Mouse (Mus musculus) forebrain, embryonic 11.5 days (tissue): ENCODE measurements around the gene Zfp3. TPM values are rescaled to one million over a fixed set of nuclear protein-coding genes. Genes with fewer than 3 reads are reported as not detected.

Source experiments
- ATAC-seq: fragments of 200-750 bp; cut with Nextera tagmentation; replicated peaks from 2 replicates; pipeline ENCODE4 v1.8.0; 2017; ENCODE audit warnings: moderate TSS enrichment; ENCODE audit not compliant: low FRiP score
- DNase-seq: peaks from one replicate; pipeline ENCODE4 v3.0.0-alpha.2; 2017; ENCODE audit warnings: low spot score
- H3K27ac ChIP-seq: fragments of 300-500 bp; sonication (generic); 2 replicates; pipeline ENCODE4 v1.5.1; 2014; ENCODE audit warnings: low read depth, low read length
- H3K27me3 ChIP-seq: fragments of 300-500 bp; sonication (generic); 2 replicates; pipeline ENCODE4 v1.6.1; 2014; ENCODE audit warnings: mild to moderate bottlenecking, low read length, mixed read lengths; ENCODE audit not compliant: control insufficient read depth, insufficient read depth
- H3K36me3 ChIP-seq: fragments of 300-500 bp; sonication (generic); 2 replicates; pipeline ENCODE4 v1.6.1; 2014; ENCODE audit warnings: mild to moderate bottlenecking, low read length, moderate library complexity, mixed read lengths; ENCODE audit not compliant: control insufficient read depth, insufficient read depth
- H3K4me1 ChIP-seq: fragments of 300-500 bp; sonication (generic); replicated peaks from 2 replicates; pipeline ENCODE4 v1.6.1; 2014; ENCODE audit warnings: low read length, mixed read lengths; ENCODE audit not compliant: control insufficient read depth, insufficient read depth
- H3K4me2 ChIP-seq: fragments of 300-500 bp; sonication (generic); 2 replicates; pipeline ENCODE4 v1.6.1; 2014; ENCODE audit warnings: low read depth, mild to moderate bottlenecking, low read length, moderate library complexity, mixed read lengths; ENCODE audit not compliant: severe bottlenecking
- H3K4me3 ChIP-seq: fragments of 300-500 bp; sonication (generic); 2 replicates; pipeline ENCODE4 v1.5.1; 2014; ENCODE audit warnings: low read depth, low read length
- H3K9ac ChIP-seq: fragments of 300-500 bp; sonication (generic); 2 replicates; pipeline ENCODE4 v1.6.1; 2014; ENCODE audit warnings: low read length
- H3K9me3 ChIP-seq: fragments of 300-500 bp; sonication (generic); 2 replicates; pipeline ENCODE4 v1.6.1; 2016; ENCODE audit warnings: low read length, mixed read lengths; ENCODE audit not compliant: control insufficient read depth
- WGBS: fragments of 180-500 bp; shearing (Covaris S2); extraction: QIAGEN DNeasy Blood & Tissue Kit; methylation state at CpG from one replicate; pipeline ENCODE4 v1.1.7; 2014; 5-methylcytosine and 5-hydroxymethylcytosine counted together
- polyA plus RNA-seq: library from polyadenylated mRNA; unstranded; fragments of >200 nt; fragmentation: Nextera tagmentation; extraction: Ambion mirVana; gene quantifications from 2 replicates; pipeline ENCODE4 v1.2.1, GENCODE M21; 2014

The Zfp3 gene
- polyA plus RNA-seq, 1 experiment from 2014 or later = 9.2 TPM

- H3K4me1 ChIP-seq = no peaks in the 10 kb centered on the region
- no peaks in the 10 kb centered on the region for H3K9me3 ChIP-seq
- DNase-seq = no peak
- no peaks in the 10 kb centered on the region for H3K27me3 ChIP-seq
- 82% methylated on average over 8 of the region's 8 CpGs for WGBS
- H3K4me2 ChIP-seq = no peak overlapping the region
- no peak overlapping the region for H3K9ac ChIP-seq
- ATAC-seq = no peak
- no peak overlapping the region for H3K27ac ChIP-seq
- H3K36me3 ChIP-seq = no peaks in the 10 kb centered on the region
- no peak overlapping the region for H3K4me3 ChIP-seq
Measured at GRCm38 (mm10) chr11:70805641-70806175, 41.7 kb downstream of the Zfp3 start.

- no peak overlapping the region for H3K4me2 ChIP-seq
Measured at GRCm38 (mm10) chr11:70806697-70807096, 42.7 kb downstream of the Zfp3 start.

GRCm38 (mm10) chr11:70807630-70808029, 43.6 kb downstream of the Zfp3 start:
- no peak overlapping the region for H3K27ac ChIP-seq
- WGBS = 85% methylated on average over 4 of the region's 4 CpGs
- H3K27me3 ChIP-seq = no peaks in the 10 kb centered on the region
- no peak overlapping the region for H3K9ac ChIP-seq
- no peaks in the 10 kb centered on the region for H3K4me1 ChIP-seq
- no peaks in the 10 kb centered on the region for H3K36me3 ChIP-seq
- ATAC-seq = no peak
- no peak overlapping the region for H3K4me3 ChIP-seq
- H3K9me3 ChIP-seq = no peaks in the 10 kb centered on the region
- no peak for DNase-seq
- H3K4me2 ChIP-seq = no peak overlapping the region

More at GRCm38 (mm10) chr11:70806697-70807096, 42.7 kb downstream of the Zfp3 start:
- Histone ChIP-seq H3K27ac (no peak overlapping the region), H3K27me3 (no peaks in the 10 kb centered on the region), H3K36me3 (no peaks in the 10 kb centered on the region), H3K9ac (no peak overlapping the region), H3K4me1 (no peaks in the 10 kb centered on the region), H3K9me3 (no peaks in the 10 kb centered on the region), H3K4me3 (no peak overlapping the region)
- WGBS = 82% methylated on average over 4 of the region's 4 CpGs
- ATAC-seq (no peak), DNase-seq (no peak)

- H3K9ac ChIP-seq = no peak overlapping the region
- 63% methylated on average over 3 of the region's 3 CpGs for WGBS
- H3K9me3 ChIP-seq = no peaks in the 10 kb centered on the region
- H3K27ac ChIP-seq = no peak overlapping the region
- H3K36me3 ChIP-seq = no peaks in the 10 kb centered on the region
- DNase-seq (no peak), ATAC-seq (no peak)
- no peaks in the 10 kb centered on the region for H3K4me1 ChIP-seq
- H3K27me3 ChIP-seq = no peaks in the 10 kb centered on the region
- H3K4me2 ChIP-seq = no peak overlapping the region
- H3K4me3 ChIP-seq = no peak overlapping the region
Measured at GRCm38 (mm10) chr11:70808101-70808500, 44.1 kb downstream of the Zfp3 start.

- no peaks in the 10 kb centered on the region for H3K27me3 ChIP-seq
- H3K4me1 ChIP-seq = no peaks in the 10 kb centered on the region
- no peak overlapping the region for H3K27ac ChIP-seq
- ATAC-seq (no peak), DNase-seq (no peak)
- H3K4me2 ChIP-seq = no peak overlapping the region
- H3K36me3 ChIP-seq = no peaks in the 10 kb centered on the region
- WGBS = 17% methylated on average over 1 of the region's 1 CpGs
- no peaks in the 10 kb centered on the region for H3K9me3 ChIP-seq
- no peak overlapping the region for H3K9ac ChIP-seq
- H3K4me3 ChIP-seq = no peak overlapping the region
Measured at GRCm38 (mm10) chr11:70809011-70809410, 45.0 kb downstream of the Zfp3 start.

- H3K4me3 ChIP-seq = no peak overlapping the region
- H3K27me3 ChIP-seq = no peaks in the 10 kb centered on the region
- DNase-seq (no peak), ATAC-seq (no peak)
- H3K9ac ChIP-seq = no peak overlapping the region
- H3K9me3 ChIP-seq = no peaks in the 10 kb centered on the region
- 91% methylated on average over 5 of the region's 5 CpGs for WGBS
- no peaks in the 10 kb centered on the region for H3K4me1 ChIP-seq
- no peak overlapping the region for H3K27ac ChIP-seq
- no peak overlapping the region for H3K4me2 ChIP-seq
- no peaks in the 10 kb centered on the region for H3K36me3 ChIP-seq
Measured at GRCm38 (mm10) chr11:70811041-70811440, 47.0 kb downstream of the Zfp3 start.

- Histone ChIP-seq H3K9me3 (no peaks in the 10 kb centered on the region), H3K9ac (no peak overlapping the region), H3K36me3 (no peaks in the 10 kb centered on the region), H3K4me2 (no peak overlapping the region), H3K27ac (no peak overlapping the region), H3K4me3 (no peak overlapping the region), H3K27me3 (no peaks in the 10 kb centered on the region), H3K4me1 (no peaks in the 10 kb centered on the region)
- DNase-seq (no peak), ATAC-seq (no peak)
- WGBS = 82% methylated on average over 13 of the region's 13 CpGs
Measured at GRCm38 (mm10) chr11:70811471-70812240, 47.6 kb downstream of the Zfp3 start.

- WGBS = 88% methylated on average over 7 of the region's 7 CpGs
- H3K4me2 ChIP-seq = no peak within 1 kb of the TSS
- no peaks in the 10 kb centered on the region for H3K36me3 ChIP-seq
- no peaks in the 10 kb centered on the region for H3K27me3 ChIP-seq
- DNase-seq = no peak
- no peak for ATAC-seq
- no peak within 1 kb of the TSS for H3K4me3 ChIP-seq
- H3K9ac ChIP-seq = no peak within 1 kb of the TSS
- no peaks in the 10 kb centered on the region for H3K4me1 ChIP-seq
- no peaks in the 10 kb centered on the region for H3K9me3 ChIP-seq
- no peak within 1 kb of the TSS for H3K27ac ChIP-seq
Measured at GRCm38 (mm10) chr11:70812365-70812764, 48.4 kb downstream of the Zfp3 start, which contains the start of gene Scimp. Gene Scimp, minus strand, starts transcription at chr11:70812586.

GRCm38 (mm10) chr11:70815071-70815470, 51.1 kb downstream of the Zfp3 start:
- no peak overlapping the region for H3K4me2 ChIP-seq
- H3K4me3 ChIP-seq = no peak overlapping the region
- DNase-seq = no peak
- ATAC-seq = no peak
- no peaks in the 10 kb centered on the region for H3K4me1 ChIP-seq
- no peak overlapping the region for H3K9ac ChIP-seq
- no peaks in the 10 kb centered on the region for H3K9me3 ChIP-seq
- H3K36me3 ChIP-seq = no peaks in the 10 kb centered on the region
- H3K27ac ChIP-seq = no peak overlapping the region
- WGBS = 88% methylated on average over 8 of the region's 8 CpGs
- no peaks in the 10 kb centered on the region for H3K27me3 ChIP-seq
